Mouse (Mus musculus) Patski (cell line): ENCODE results near the gene Gm21637. TPM values are rescaled to one million over a fixed set of nuclear protein-coding genes. Genes with fewer than 3 reads are reported as not detected.
"Not testable (repeated sequence)": the region's sequence is repeated elsewhere in the genome, so short reads cannot be mapped to it uniquely, and the experiment has no call there.

Source experiments
- ATAC-seq: fragments of 100-300 bp; one replicate; pipeline ENCODE4 v1.8.0; 2021
- CTCF ChIA-PET: fragments of 350-600 bp; sonication (Branson Sonifier 250); formaldehyde crosslinking; loops from one replicate; lab custom pipeline; 2022; ENCODE audit warnings: inconsistent platforms; lab: Charles Lee
- POLR2A ChIA-PET: fragments of 350-600 bp; sonication (Branson Sonifier 250); formaldehyde crosslinking; loops from one replicate; lab custom pipeline; 2022; ENCODE audit warnings: antibody characterized with exemption, inconsistent platforms; lab: Charles Lee
- DNase-seq: peaks from one replicate; pipeline ENCODE4 v3.0.0-alpha.2; 2011; ENCODE audit warnings: low read depth, low spot score
- H3K27me3 ChIP-seq: fragments of 371-371 bp; one replicate; pipeline ENCODE4 v1.5.1; 2021
- in situ Hi-C: fragments of 300-500 bp; cut with MboI; formaldehyde crosslinking; loops from 3 replicates; pipeline ENCODE4 v1.11.1; 2018; ENCODE audit warnings: low pct_unique_long_range_greater_than_20kb, mixed read lengths
- polyA plus RNA-seq: library from polyadenylated mRNA; unstranded; gene quantifications from one replicate; pipeline ENCODE4 v1.2.3, GENCODE M21; 2021

Gm21637 gene
- polyA plus RNA-seq: not detected

DNA sequence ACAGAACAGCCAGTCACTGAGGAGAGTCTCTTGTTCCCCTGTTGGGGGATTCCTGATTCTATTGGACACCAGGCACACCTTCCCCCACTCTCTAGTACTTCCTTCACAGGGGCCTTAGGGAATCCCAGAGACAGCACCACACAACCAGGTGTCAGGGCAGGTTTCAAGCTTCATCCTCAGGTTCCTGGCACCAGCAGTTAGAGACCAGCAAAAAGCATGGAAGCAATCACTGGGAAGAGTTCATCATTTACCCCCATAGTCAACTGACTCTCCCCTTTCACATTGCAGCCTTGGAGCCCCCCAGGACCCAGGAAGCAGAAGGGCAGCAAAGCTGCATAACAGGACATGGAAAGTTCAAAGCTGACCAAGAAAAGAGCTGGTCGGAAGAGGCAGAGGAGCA lies at the start of gene Gm21637:
Gene Gm21637, plus strand, starts transcription at position 301 of the 400 bp plus-strand sequence.
- ATAC-seq, in situ Hi-C loops, H3K27me3 ChIP-seq, DNase-seq, POLR2A ChIA-PET, CTCF ChIA-PET: not testable (repeated sequence)

Other genes with a start within 250 kb of the Gm21637 start
- gene Btbd35f25, start 244.9 kb upstream of the Gm21637 start, polyA plus RNA-seq: not detected
- not detected for gene Btbd35f22, start 85.8 kb downstream of the Gm21637 start, polyA plus RNA-seq